Mouse (Mus musculus): ENCODE measurements around the gene Lst1.

Lst1 gene

DNA sequence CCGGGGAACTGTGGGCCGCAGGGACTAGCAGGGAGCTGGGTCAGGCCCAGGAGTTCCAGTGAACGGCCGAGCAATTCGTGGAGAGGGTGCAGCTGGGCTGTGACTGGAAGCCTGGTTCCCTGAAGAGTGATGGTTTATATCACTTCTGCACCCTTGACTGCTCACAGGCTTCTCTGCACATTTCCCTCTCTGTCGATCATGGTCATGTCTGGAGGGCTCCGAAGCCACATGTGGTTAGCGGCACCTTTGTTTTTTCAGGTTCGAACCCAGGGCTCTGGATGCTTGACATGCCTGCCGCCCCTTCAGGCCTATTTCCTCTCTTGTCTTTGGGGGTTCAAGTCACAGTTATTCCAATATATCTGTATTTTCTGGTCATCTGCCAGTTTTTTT is 17.1 kb upstream of the Lst1 start:
- no peak for DNase-seq

DNA sequence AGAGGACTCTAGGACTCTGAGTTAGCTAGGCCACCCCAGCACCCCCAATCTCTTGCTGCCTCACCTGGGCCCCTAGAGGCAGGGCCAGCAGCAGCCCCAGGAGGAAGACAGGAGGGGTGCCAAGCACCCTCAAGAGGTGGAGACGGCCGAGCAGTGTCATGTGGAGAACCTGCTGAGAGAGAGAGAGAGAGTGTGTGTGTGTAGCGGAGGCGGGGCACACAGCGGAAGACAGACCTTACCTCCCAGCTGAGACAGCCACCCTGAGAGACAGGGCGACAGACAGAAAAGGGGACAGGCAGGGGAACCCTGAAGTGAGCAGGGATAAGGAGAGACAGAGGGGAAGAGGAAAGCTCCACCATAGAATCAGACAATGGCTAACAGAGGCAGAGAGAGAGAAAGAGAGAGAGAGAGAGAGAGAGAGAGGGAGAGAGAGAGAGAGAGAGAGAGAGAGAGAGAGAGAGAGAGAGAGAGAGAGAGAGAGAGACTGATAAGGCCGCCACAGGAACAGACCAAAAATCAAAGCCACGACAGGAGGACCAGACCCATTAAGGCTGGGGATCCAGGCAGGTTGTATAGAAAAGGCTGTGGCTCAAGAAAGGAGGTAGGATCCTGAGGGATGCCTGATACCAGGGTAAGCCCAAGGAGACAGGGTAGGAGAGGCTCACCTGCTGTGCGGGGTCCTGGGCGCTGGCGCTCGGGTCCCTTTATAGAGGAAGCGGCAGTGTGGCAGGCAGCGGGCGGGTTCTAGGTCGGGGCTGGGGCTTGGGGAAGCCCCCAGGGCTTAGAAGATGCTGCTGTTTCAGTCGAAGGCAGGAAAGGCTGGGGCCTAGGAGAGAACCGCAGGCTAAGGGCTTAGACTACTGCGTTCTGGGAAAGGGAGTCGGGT is 16.5 kb upstream of the Lst1 start, which contains the start of gene Lta:
Lta (minus strand) TSS at position 858 of the 886 bp plus-strand sequence.
- no peak for DNase-seq

DNA sequence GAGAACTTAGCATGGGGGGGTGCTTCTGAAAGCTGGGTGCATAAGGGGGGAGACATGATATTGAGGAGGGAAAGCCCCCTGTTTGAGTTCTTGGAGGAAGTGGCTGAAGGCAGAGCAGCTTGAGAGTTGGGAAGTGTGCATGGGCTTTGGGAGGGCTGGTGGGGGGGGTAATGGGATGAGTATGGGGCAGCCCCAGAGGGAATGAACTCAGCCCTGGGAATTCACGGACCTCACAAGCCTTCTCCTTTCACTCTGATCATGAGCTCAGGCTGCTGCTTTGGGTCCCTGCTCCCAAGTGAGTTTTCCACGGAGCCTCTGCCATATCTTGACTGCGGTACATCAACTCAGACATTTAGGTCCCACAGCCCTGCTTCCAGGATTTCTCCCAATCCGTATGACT is 14.2 kb upstream of the Lst1 start:
- DNase-seq = no peak

DNA sequence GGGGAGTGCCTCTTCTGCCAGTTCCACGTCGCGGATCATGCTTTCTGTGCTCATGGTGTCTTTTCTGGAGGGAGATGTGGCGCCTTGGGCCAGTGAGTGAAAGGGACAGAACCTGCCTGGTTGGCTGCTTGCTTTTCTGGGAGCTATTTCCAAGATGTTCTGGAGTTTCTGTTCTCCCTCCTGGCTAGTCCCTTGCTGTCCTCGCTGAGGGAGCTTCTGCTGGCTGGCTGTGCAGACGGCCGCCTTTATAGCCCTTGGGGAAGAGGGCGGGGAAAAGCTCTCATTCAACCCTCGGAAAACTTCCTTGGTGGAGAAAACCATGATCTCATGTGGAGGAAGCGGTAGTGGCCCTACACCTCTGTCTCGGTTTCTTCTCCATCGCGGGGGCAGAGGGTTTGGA is 13.5 kb upstream of the Lst1 start, which contains the start of gene Tnf:
Tnf (minus strand) TSS at position 221 of the 400 bp plus-strand sequence.
- DNase-seq = no peak

DNA sequence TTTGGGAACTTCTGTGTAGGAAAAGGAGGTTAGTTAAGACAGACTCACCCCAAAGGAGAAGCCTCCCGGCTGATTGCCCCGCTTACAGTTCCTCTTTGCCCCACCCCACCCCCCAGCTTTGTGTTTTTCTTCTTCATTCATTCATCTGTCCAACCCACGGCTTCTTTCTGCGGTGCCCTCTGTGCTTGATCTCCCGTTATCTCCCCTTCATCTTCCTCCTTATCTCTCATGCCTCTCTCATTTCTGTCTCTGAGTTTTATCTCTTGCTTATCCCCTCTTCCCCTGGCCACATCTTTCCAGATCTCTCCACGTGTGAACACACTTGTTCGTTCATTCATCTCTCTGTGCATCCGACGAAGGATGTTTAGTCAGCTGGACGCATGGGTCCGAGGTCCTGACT is 12.9 kb upstream of the Lst1 start:
- DNase-seq = no peak

DNA sequence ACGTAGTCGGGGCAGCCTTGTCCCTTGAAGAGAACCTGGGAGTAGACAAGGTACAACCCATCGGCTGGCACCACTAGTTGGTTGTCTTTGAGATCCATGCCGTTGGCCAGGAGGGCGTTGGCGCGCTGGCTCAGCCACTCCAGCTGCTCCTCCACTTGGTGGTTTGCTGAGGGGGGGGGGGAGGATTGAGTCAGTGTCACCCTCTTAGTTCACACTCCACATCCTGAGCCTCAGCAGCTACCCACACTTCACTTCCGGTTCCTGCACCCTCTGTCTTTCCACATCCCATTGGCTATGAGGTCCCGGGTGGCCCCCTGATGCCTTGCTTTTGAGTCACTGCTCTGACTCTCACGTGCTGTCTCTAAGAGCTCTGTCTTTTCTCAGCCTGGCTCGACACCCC is 12.2 kb upstream of the Lst1 start:
- DNase-seq = no peak

DNA sequence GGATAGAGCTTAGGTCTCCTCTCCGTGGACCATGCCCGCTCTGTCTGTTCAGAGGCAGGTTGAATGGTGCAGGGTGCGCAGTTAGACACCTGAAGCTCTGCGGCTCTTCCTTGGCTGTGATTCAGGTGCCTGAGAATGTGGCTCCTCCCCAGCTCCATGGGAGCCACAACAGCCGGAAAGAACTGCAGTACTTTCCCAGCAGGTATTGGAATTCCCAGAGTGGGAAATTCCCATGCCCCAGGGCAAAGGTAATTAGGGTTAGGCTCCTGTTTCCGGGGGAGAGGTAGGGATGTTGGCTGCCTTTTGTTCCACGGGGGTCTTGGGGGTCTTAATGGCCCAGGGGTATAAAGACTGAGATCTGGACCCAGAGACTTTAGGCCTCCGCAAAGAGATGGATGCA is 10.7 kb upstream of the Lst1 start:
- DNase-seq = no peak

DNA sequence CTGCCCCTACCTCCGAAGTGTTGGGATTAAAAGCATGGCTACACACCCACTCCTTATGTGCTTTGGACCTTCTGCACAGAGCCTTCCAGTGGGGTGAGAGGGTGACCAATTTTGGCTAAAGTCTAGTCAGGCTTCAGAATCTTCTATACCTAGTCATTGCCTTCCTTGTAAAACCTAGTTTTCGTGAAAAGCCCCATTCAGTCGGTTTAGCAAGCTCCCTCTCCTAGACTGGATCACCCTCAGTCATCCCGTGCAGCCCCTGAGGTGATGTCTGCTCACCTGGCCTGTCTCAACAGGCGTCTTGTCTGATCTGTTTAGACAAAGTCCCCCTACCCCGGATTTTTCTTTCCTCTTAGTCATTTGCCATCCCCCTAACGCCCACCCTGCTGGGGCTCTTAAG is 9.8 kb upstream of the Lst1 start:
- DNase-seq = no peak

DNA sequence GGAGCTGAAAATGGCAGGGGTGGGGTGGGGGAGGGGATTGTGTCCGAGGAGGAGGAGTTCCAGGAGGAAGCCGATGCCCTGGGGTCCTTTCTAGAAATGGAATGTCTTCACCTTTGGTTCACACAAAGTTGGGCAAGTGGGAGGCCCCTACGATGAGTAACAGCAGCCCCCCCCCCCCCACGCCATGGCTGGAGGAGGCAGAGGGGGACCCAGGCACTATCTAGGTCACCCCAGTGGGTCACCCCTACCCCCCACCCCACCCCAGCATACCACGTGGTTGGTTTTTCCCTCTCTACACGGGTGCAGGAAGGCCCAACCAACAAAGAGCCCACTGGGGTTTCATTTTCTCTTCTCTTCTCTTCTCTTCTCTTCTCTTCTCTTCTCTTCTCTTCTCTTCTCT is 8.9 kb upstream of the Lst1 start:
- DNase-seq = no peak

DNA sequence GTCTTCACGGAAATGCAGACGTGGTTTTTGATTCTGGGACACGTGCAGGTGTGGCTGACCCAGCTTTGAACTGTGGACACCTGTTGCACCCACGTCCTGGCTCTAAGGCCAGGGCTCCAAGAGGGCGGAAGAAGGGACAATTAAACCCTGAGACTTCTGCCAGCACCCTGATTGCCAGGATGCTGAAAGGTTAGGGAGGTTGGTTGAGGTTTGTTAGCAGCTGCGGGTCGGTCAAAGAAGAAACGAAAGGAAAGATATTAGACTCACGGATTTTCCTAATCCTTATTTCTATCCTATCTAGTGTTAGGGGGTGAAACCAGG is 8.0 kb upstream of the Lst1 start:
- DNase-seq = no peak

DNA sequence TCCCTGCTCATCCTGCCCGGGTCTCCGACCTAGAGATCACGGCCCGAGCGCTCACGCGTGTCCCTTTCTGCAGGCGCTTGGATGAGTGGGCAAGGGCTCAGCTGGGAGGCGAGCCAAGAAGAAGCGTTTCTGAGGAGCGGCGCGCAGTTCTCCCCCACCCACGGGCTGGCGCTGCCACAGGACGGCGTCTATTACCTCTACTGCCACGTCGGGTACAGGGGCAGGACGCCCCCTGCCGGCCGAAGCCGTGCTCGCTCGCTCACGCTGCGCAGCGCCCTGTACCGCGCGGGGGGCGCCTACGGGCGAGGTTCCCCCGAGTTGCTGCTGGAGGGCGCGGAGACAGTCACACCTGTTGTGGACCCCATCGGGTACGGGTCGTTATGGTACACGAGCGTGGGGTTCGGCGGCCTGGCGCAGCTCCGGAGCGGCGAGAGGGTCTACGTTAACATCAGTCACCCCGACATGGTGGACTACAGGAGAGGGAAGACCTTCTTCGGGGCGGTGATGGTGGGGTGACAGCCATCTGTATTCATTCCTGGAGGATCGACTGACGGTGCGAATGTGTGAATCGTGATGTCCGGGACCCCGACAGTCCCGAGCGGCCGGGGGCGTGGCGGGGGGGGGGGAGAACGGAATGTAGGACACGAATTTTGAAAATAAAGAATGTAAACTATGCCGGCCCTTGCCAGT is 7.5 kb upstream of the Lst1 start:
- peak; percentile 49 to 66 for DNase-seq

DNA sequence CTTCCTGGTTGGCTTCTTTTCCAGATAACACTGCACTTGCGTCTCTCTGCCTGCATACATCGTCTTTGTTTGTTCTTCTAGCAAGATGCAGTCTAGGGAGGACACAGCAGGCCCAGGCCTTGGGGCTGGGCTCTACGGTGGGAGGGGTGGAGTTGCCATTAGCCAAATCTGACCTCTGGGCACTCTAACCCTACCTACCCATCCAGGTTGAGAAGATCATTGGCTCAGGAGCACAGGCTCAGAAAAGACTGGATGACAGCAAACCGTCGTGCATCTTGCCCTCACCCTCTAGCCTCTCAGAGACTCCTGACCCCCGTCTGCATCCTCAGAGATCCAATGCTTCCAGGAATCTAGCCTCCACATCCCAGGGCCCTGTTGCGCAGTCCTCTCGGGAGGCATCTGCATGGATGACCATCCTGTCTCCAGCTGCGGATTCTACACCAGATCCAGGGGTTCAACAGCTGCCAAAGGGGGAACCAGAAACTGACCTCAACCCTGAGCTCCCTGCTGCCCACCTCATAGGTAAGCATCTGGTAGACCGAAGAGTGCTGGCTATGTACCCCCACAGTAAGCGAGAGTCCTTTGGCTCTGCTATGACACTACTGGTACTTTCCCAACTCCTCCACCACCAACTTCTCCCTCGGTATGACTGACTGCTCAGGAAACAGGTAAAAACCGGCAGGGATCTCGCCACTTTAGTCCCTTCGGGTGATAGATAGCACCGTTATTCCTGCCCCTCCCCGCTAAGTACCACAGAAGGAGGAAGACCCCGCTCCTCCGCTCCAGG is 6.8 kb upstream of the Lst1 start:
- DNase-seq = no peak

DNA sequence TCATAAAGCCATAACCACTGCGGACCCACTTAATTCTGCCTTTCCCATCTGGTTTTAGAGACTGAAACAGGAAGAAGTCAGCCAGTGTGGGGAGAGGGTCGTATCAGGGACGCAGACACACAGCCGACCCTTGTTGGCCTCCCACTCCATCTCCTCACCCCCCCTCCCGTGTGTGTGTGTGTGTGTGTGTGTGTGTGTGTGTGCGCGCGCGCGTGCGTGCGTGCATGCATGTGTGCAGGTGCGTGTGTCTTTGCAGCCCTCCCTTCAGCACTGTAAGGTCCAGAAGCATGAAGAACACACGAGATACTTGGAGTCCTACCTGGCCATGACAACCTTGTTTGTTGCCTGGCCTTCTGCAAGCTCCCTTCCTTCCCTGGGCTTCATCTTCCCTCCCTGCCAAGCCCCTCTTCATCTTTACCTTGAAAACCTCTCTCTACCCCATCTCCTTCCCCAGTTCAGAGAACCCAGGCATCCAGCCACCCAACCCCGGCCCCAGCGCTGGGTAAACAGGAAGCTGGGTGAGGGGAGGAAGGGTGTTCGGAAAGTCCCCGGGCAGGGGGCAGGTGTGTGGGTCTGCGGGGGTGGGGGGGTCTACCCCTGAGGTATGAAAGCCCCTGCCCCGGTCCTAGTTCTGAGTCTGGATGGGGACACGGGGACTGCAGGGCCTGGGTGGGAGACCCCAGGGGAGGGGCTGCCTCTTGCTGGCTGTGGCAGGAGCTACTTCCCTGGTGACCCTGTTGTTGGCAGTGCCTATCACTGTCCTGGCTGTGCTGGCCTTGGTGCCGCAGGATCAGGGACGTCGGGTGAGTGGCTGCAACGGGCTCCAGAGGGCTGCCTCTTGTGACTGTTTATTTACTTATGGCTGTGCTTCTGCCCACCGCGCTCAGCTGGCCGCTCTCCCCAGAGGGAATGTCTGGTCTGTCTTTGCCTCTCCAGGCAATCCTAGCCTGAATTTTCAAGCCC is 5.9 kb upstream of the Lst1 start, which contains the start of gene Ltb:
Ltb (plus strand) TSS at position 559 of the 963 bp plus-strand sequence.
- no peak for DNase-seq

DNA sequence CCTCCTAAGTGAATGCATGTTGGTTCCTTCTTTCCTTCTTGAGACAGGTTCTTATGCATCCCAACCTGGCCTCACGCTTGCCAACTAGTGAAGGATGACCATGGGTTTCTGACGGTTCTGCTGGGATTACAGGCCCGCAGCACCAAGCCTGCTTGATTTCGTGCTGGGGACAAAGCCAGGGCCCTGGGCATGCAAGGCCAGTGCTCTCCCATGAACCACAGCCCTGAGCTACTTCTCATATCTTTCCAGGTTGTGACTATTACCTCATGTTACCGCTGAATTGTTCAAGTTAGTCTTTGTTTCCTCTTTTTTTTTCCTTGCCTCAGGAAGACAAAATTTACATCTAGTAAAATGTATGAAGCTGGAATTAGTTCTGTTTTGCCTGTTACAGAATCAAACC is 4.7 kb upstream of the Lst1 start:
- DNase-seq = no peak

DNA sequence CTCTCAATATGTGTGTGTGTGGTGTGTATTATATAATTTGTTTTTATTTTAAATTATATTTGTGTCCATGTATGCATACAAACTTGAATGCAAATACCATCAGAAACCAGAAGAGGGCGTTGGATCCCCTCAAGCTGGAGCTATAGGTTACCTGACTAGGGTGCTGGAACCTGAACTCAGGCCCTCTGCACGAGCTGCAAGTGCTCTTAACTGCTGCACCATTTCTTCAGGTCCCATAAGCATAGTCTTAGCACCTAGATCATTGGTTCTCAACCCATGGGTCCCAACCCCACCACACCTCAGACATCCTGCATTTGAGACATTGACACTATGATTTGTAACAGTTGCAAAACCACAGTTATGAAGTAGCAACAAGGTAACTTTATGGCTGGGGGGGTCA is 3.5 kb upstream of the Lst1 start:
- DNase-seq = no peak

DNA sequence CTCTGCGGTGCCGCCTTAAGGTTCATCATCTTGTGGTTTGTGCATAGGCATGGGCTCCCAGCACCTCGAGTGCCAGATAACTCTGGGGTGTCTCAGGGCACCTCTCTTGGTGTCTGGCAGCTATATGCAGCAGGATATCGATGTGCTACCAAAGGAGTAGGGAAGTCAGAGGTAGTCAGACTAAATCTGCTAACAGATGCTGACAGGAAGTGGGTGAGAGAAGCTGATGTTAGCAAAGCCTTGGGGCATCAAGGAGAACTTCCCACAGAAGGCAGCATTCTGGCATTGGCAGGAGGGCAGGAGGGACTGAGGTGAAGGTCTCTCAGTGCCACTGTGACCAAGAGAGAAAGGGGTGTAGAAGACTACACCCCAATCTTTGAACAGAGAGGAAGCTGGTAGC is 1.9 kb upstream of the Lst1 start:
- no peak for DNase-seq

DNA sequence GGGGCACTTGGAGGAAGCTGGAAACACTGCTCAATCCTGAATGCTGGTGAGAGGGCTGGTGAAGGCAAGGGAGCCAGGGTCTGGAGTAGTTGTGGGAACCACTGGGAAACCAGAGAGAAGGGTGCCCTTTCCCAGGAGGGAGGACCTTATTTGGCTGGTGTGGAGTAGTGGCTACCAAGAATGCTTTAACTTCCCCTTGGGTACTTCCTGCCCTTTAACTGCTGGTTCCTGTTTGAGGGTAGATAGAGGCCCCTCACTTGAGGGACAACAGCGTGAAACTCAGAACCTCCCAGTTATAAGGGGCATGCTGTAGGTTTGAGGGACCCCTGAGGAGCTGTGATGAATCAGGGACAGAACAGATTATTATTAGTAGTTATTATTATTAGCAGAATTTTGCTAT is 947 bp upstream of the Lst1 start:
- DNase-seq = no peak

DNA sequence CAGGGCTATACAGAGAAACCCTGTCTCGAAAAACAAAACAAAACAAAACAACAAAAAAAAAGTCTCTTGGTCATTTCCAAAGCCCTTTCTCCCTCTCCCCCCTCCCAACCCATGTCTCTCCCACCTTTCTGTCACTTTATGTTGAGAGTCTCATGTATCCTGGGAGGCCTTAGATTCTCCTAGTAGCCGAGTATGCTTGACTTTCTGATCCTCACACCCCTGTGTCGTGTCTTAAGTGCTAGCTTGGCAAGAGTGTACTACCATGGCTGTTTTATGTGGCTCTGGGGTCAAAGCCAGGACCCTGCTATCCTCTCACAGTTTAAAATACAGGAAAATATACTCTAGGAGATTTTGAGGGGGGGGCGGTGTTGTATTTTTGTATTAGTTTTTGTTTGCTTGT is 894 bp downstream of the Lst1 start:
- DNase-seq = no peak

DNA sequence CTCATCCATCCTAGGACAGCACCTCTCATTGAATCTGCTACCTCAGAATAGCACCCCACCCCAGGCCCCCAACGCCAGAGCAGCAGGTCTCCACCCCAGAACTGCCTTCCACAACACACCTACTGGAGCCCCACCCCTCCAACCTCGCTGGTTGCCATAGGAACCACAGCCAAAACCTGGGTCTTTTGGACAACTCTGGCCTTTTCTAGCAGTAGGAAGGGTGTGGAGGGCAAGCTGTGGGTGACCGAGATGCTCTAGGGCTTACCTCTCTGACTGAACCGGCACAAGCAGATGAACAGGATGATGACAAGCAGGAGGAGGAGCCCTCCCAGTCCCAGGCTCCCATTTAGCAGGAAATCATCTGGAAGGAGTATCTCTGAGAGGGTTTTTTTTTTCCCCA is 1.6 kb downstream of the Lst1 start:
- no peak for DNase-seq

DNA sequence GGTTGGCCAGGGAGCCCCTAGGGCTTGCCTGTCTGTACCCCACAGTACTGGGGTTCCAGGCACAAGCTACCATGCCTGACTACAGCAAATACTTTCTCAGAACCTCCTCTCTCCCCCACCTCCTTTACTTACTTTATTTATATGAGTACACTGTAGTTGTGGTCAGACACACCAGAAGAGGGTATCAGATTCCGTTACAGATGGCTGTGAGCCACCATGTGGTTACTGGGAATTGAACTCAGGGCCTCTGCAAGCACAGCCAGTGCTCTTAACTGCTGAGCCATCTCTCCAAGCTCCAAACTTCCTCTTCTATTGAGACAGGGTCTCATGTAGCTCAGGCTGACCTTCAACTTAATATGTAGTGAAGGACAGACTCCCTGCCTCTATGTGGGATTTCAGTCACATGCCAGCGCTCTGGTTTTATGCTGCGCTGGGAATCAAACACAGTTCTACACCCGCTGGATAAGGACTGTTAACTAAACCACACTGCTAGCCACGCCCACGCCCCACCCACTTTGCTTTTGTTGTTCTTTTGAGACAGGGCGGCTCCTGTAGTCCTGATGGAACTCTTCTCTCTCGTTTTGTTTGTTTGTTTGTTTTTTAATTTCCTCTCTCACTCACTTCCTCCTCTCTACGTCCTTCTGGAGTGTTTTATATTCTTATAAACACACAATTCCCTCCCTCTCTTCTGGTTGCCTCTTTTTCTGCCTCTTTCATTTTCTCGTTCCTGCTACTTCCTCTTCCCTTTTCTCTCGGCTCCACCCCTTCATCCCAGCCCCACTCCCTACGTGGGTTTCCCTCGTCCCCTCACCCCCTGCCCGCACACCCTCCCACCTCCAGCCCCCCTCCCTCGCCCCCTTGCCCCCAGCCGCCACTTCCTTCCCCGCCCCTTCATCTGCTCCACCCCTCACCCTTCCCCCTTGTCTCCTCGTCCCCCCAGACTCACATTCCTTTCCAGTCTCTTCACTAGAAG is 2.3 kb downstream of the Lst1 start:
- no peak for DNase-seq

DNA sequence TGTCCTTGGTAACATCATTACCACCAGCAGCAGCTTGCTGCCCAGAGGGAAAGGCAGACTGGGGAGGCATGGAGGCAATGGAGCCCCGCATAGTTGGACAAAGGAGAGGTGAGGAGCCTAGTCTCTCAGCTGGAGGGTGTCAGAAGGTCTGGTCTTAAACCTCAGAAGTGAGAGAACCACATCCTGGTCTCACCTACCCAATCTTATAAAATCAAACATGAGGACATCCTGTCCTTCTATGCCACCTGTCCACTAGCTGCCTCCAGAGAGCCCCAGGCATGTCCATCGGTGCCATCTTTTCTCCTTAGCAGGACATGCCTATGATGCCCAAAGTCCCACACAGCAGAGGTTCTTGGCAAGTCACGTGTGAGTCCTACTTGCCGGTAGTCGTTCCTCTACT is 8.1 kb downstream of the Lst1 start:
- DNase-seq = no peak

Measured in cerebellum, adult 18-20 months (tissue).